Mouse (Mus musculus) neutrophil, adult 5-6 weeks (primary cell): ENCODE data around the gene Kras. TPM values are rescaled to one million over a fixed set of nuclear protein-coding genes. Genes with fewer than 3 reads are reported as not detected.

ENCODE experiments used
- ATAC-seq: fragments of 151-379, 151-347 bp; 2 replicates; pipeline ENCODE4 v1.8.0; 2017; ENCODE audit warnings: mild to moderate bottlenecking, moderate TSS enrichment; ENCODE audit not compliant: insufficient number of reproducible peaks, poor library complexity, low FRiP score, severe bottlenecking; ENCODE audit errors: extremely low read depth
- total RNA-seq: library from RNA; stranded (forward); fragments of 200-1000 nt; gene quantifications from 2 replicates; pipeline ENCODE4 v1.2.3, GENCODE M21; 2017

The Kras gene
- 72.0 and 81.2 TPM in 2 replicates for total RNA-seq

GRCm38 (mm10) chr6:145250185-145250791 lies at the start of gene Kras:
Kras (minus strand) TSS chr6:145250239.
- ATAC-seq: peak; percentile 72

- no peak for ATAC-seq
Measured at GRCm38 (mm10) chr6:145297626-145298025, 47.6 kb upstream of the Kras start.

- ATAC-seq: no peak
Measured at GRCm38 (mm10) chr6:145296979-145297378, 46.9 kb upstream of the Kras start.

- no peak for ATAC-seq
Measured at GRCm38 (mm10) chr6:145295171-145295570, 45.1 kb upstream of the Kras start.

GRCm38 (mm10) chr6:145293156-145293555 lies 43.1 kb upstream of the Kras start:
- ATAC-seq: no peak

GRCm38 (mm10) chr6:145291383-145292289 lies 41.6 kb upstream of the Kras start:
- peak; percentile 59; the same call in 1 of the 2 replicates for ATAC-seq

- ATAC-seq: no peak
Measured at GRCm38 (mm10) chr6:145285656-145286055, 35.6 kb upstream of the Kras start.

GRCm38 (mm10) chr6:145284286-145284685 lies 34.2 kb upstream of the Kras start:
- no peak for ATAC-seq

- no peak for ATAC-seq
Measured at GRCm38 (mm10) chr6:145277138-145277763, 27.2 kb upstream of the Kras start.

GRCm38 (mm10) chr6:145276265-145276780 lies 26.3 kb upstream of the Kras start:
- ATAC-seq: peak; percentile 87

GRCm38 (mm10) chr6:145275586-145276219 lies 25.7 kb upstream of the Kras start:
- no peak for ATAC-seq

- peak; percentile 65 for ATAC-seq
Measured at GRCm38 (mm10) chr6:145273971-145274620, 24.1 kb upstream of the Kras start.

- ATAC-seq: no peak
Measured at GRCm38 (mm10) chr6:145272142-145272937, 22.3 kb upstream of the Kras start.

GRCm38 (mm10) chr6:145269313-145269845 lies 19.3 kb upstream of the Kras start:
- ATAC-seq: no peak

- ATAC-seq: no peak
Measured at GRCm38 (mm10) chr6:145267692-145268091, 17.7 kb upstream of the Kras start.

GRCm38 (mm10) chr6:145262314-145262713 lies 12.3 kb upstream of the Kras start:
- ATAC-seq: no peak

- no peak for ATAC-seq
Measured at GRCm38 (mm10) chr6:145256701-145257073, 6.6 kb upstream of the Kras start.
